Mouse (Mus musculus) small intestine, adult 2 months (tissue): ENCODE measurements at regions not wholly inside any gene's neighbourhood (a gene's known extent, or its start where the extent isn't known, plus 50 kb on each side); places are given as distances from the start of the nearest gene placed in this dataset.
A peak's percentile ranks its signal among the peaks of the same experiment; 100 is the strongest.

Experiments
- H3K27ac ChIP-seq: fragments of 200-500 bp; 2 replicates; pipeline ENCODE4 v1.5.1; 2012; ENCODE audit warnings: low read depth, low read length, control low read depth, inconsistent platforms; ENCODE audit not compliant: insufficient read depth
- H3K27me3 ChIP-seq: fragments of 200-500 bp; 2 replicates; pipeline ENCODE4 v1.6.1; 2012; ENCODE audit warnings: mild to moderate bottlenecking, moderate library complexity, low read length, inconsistent platforms; ENCODE audit not compliant: control insufficient read depth, insufficient read depth
- H3K36me3 ChIP-seq: fragments of 200-500 bp; 2 replicates; pipeline ENCODE4 v1.6.1; 2012; ENCODE audit warnings: mild to moderate bottlenecking, low read length, control low read depth, inconsistent platforms; ENCODE audit not compliant: control insufficient read depth, insufficient read depth
- H3K4me1 ChIP-seq: fragments of 200-500 bp; 2 replicates; pipeline ENCODE4 v1.6.1; 2012; ENCODE audit warnings: low read length, inconsistent platforms, mixed read lengths; ENCODE audit not compliant: control insufficient read depth, insufficient read depth, insufficient read length
- H3K4me3 ChIP-seq: fragments of 200-500 bp; 2 replicates; pipeline ENCODE4 v1.5.1; 2012; ENCODE audit warnings: low read depth, mild to moderate bottlenecking, control low read depth, inconsistent platforms, low read length, moderate library complexity
- CTCF ChIP-seq: fragments of 200-500 bp; IDR thresholded peaks from 2 replicates; pipeline ENCODE4 v1.5.1; 2012; ENCODE audit warnings: low read depth, mild to moderate bottlenecking, control low read depth, inconsistent platforms, low read length, moderate library complexity, mixed read lengths; ENCODE audit not compliant: insufficient replicate concordance, insufficient read length; ENCODE audit errors: extremely low read depth
- POLR2A ChIP-seq: fragments of 200-500 bp; IDR thresholded peaks from 2 replicates; pipeline ENCODE4 v1.6.1; 2012; ENCODE audit warnings: low read depth, mild to moderate bottlenecking, control low read depth, inconsistent platforms, low read length, moderate library complexity
- WGBS: fragments of 180-500 bp; shearing (Covaris S2); methylation state at CpG from one replicate; pipeline ENCODE4 v1.1.7; 2018; 5-methylcytosine and 5-hydroxymethylcytosine counted together

DNA sequence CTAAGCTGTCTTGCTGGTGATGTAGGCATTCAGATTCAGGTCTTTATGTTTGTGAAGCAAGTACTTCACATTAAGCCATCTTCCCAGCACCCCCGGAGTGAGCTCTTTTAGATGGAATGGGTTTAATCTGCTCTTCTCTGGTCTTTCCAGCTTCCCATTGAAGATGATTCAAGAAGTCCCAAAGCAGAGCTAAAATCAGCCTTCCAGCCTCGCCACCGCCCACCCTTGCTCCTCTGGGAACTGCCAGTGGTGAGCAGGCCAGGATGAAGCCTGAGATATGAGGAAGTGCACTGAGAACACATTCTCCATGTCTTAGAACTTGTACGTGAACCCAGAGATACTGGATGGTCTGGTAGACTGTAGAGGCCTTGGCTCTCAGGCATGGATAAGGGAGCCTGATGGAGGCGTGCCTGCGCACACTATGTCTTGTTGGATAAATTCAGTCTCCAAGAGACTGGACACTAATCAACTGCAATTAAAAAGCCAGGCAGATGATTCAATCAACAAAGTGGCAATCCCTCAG is 51.3 kb upstream of the Mrtfb start:
- Histone ChIP-seq H3K36me3 (no peaks in the 10 kb centered on the region), H3K4me3 (no peak overlapping the region), H3K4me1 (peaks cover 13% of the 10 kb centered on the region; the same call in 1 of the 2 replicates), H3K27me3 (no peaks in the 10 kb centered on the region), H3K27ac (no peak overlapping the region)
- TF ChIP-seq POLR2A: no peak
- no peak for TF ChIP-seq CTCF
- WGBS: 84% methylated on average over 6 of the region's 6 CpGs

DNA sequence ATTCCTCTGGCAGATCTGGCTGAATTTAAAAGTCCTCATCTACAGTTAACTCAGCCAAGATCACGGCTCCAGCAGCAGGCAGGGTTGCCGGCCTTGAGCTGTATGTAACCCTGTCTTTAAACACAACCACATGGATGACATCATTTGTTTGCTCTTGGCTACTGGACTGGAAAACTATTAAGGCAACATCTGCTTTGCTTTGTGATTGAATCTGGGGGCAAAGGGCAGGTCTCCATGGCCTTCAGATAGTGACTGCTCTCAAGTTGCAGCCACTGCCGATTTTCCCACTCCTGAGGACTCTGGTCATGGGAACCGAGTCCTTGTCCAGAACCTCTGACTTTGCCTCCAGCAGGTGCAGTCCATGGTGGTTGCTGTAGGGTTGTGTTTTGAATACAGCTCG is 50.4 kb upstream of the Mrtfb start:
- no peaks in the 10 kb centered on the region for H3K27me3 ChIP-seq
- no peak overlapping the region for H3K4me3 ChIP-seq
- H3K4me1 ChIP-seq: peaks cover 13% of the 10 kb centered on the region; the same call in 1 of the 2 replicates
- 16% methylated on average over 5 of the region's 5 CpGs for WGBS
- H3K36me3 ChIP-seq: no peaks in the 10 kb centered on the region
- peak overlapping the region; percentile 29; the same call in 1 of the 2 replicates for H3K27ac ChIP-seq
- TF ChIP-seq CTCF (no peak), POLR2A (no peak)
